Mouse (Mus musculus) myocyte (in vitro differentiated cells): ENCODE results near the gene Atad2b. TPM values are rescaled to one million over a fixed set of nuclear protein-coding genes. Genes with fewer than 3 reads are reported as not detected.
"Not testable (repeated sequence)": the region's sequence is repeated elsewhere in the genome, so short reads cannot be mapped to it uniquely, and the experiment has no call there.

Source experiments
- H3K27me3 ChIP-seq: one replicate; pipeline ENCODE4 v1.6.1; 2011; ENCODE audit not compliant: control insufficient read depth, insufficient read depth, insufficient read length
- H3K36me3 ChIP-seq: one replicate; pipeline ENCODE4 v1.6.1; 2011; ENCODE audit not compliant: control insufficient read depth, insufficient read depth
- H3K4me2 ChIP-seq: one replicate; pipeline ENCODE4 v1.6.1; 2011; ENCODE audit warnings: low read depth, control low read depth
- H3K4me3 ChIP-seq: one replicate; pipeline ENCODE4 v1.5.1; 2011; ENCODE audit warnings: mild to moderate bottlenecking, control low read depth, moderate library complexity
- H3K79me2 ChIP-seq: one replicate; pipeline ENCODE4 v1.6.1; 2011; ENCODE audit not compliant: control insufficient read depth, insufficient read depth
- H3ac ChIP-seq: one replicate; pipeline ENCODE4 v1.6.1; 2011; ENCODE audit not compliant: control insufficient read depth, insufficient read length
- CEBPB ChIP-seq: IDR thresholded peaks from 2 replicates; pipeline ENCODE4 v1.6.1; 2011; ENCODE audit warnings: mild to moderate bottlenecking, moderate library complexity; ENCODE audit not compliant: poor library complexity, insufficient read depth, severe bottlenecking
- E2F4 ChIP-seq: IDR thresholded peaks from one replicate; pipeline ENCODE4 v1.6.1; 2011; ENCODE audit warnings: mild to moderate bottlenecking, control low read depth, moderate library complexity; ENCODE audit not compliant: insufficient read depth
- MAX ChIP-seq: IDR thresholded peaks from one replicate; pipeline ENCODE4 v1.6.1; 2011; ENCODE audit warnings: low read depth, mild to moderate bottlenecking, control low read depth
- MYOD1 ChIP-seq, 3 experiments: IDR thresholded peaks; one replicate each; pipeline ENCODE4 v1.6.1; 2011; ENCODE audit warnings: control low read depth in 2 of 3, low read depth in 2 of 3, mild to moderate bottlenecking in 2 of 3, moderate library complexity in 1 of 3; ENCODE audit not compliant: insufficient read length in 2 of 3, control insufficient read depth in 1 of 3
- MYOG ChIP-seq, 3 experiments: IDR thresholded peaks; one replicate each; pipeline ENCODE4 v1.6.1; 2011; ENCODE audit warnings: control low read depth in 2 of 3, low read depth in 2 of 3, mild to moderate bottlenecking in 2 of 3; ENCODE audit not compliant: insufficient read length in 2 of 3, control insufficient read depth in 1 of 3, insufficient read depth in 1 of 3
- POLR2A ChIP-seq: IDR thresholded peaks from one replicate; pipeline ENCODE4 v1.6.1; 2011; ENCODE audit warnings: low read depth, mild to moderate bottlenecking, control low read depth, moderate library complexity; ENCODE audit not compliant: insufficient read length
- POLR2AphosphoS2 ChIP-seq: IDR thresholded peaks from one replicate; pipeline ENCODE4 v1.6.1; 2011; ENCODE audit warnings: low read depth, control low read depth; ENCODE audit not compliant: insufficient read length
- REST ChIP-seq: IDR thresholded peaks from one replicate; pipeline ENCODE4 v1.6.1; 2011; ENCODE audit warnings: mild to moderate bottlenecking, control low read depth, moderate library complexity; ENCODE audit not compliant: insufficient read depth, insufficient read length
- SRF ChIP-seq: IDR thresholded peaks from one replicate; pipeline ENCODE4 v1.6.1; 2011; ENCODE audit warnings: low read depth; ENCODE audit not compliant: control insufficient read depth, insufficient read length
- TCF12 ChIP-seq: IDR thresholded peaks from one replicate; pipeline ENCODE4 v1.6.1; 2011; ENCODE audit warnings: mild to moderate bottlenecking, control low read depth; ENCODE audit not compliant: poor library complexity, insufficient read depth, severe bottlenecking
- TCF3 ChIP-seq: IDR thresholded peaks from one replicate; pipeline ENCODE4 v1.6.1; 2011; ENCODE audit warnings: low read depth, control low read depth; ENCODE audit not compliant: insufficient read length
- USF1 ChIP-seq: IDR thresholded peaks from one replicate; pipeline ENCODE4 v1.6.1; 2011; ENCODE audit warnings: low read depth, mild to moderate bottlenecking, control low read depth, moderate library complexity
- polyA plus RNA-seq: library from polyadenylated mRNA; unstranded; fragments of >200 nt; fragmentation: generic; extraction: Trizol; gene quantifications from one replicate; pipeline ENCODE4 v1.2.1, GENCODE M21; 2012; ENCODE audit warnings: missing spikeins

Atad2b gene
- polyA plus RNA-seq, 1 experiment: 3.7 TPM

DNA sequence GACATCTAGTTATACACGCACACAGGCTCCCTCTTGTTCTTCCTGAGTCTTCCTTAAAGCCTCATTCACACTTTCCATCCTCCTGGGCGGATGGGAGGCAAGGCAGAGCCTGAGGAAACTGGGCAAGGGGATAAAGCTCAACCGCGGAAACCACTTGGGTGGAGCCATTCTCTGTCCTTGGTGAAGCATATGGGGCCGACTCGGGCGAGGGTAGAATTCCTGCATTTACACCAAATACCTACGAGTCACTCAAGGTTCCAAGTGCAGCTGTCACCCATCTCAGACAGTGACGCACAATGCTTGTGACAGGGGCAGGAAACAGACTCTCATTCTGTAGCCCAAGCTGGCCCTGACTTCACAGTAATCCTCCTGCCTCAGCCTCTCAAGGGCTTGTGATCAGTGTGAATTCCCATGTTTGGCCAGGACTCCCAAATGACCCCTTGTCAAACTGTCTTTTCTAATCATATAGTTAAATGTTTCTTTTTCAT is 38.8 kb upstream of the Atad2b start:
- TF ChIP-seq MAX (no peak), MYOG (IDR thresholded peaks at IDR 0.05; ENCODE audit: control insufficient read depth in 1 of 3, insufficient read depth in 1 of 3, insufficient read length in 2 of 3, low read depth in 2 of 3) (peak in 1 of 3 experiments; percentile 35), MYOD1 (IDR thresholded peaks at IDR 0.05; ENCODE audit: control insufficient read depth in 1 of 3, insufficient read length in 2 of 3, low read depth in 2 of 3) (peak in 2 of 3 experiments; percentile 39 to 69), TCF12 (no peak)
- H3K4me3 ChIP-seq: no peak overlapping the region
- H3ac ChIP-seq: no peak overlapping the region
- no peaks in the 10 kb centered on the region for H3K36me3 ChIP-seq
- no peaks in the 10 kb centered on the region for H3K27me3 ChIP-seq
- no peak overlapping the region for H3K4me2 ChIP-seq
- H3K79me2 ChIP-seq: no peaks in the 10 kb centered on the region

DNA sequence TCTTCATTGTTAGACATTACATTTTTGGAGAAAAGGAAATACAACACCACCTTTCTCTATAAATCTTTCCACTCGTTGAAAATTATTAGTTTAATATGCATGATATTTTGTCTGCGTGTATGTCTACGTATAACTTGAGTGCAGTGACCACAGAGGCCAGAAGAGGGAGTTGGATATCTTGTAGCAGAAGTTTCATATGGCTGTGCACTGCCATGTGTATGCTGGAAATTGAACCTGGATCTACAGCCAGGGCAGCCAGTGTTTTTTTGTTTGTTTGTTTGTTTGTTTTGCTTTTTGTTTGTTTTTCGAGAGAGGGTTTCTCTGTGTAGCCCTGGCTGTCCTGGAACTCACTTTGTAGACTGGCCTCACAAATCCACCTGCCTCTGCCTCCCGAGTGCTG is 38.1 kb upstream of the Atad2b start:
- Histone ChIP-seq H3K79me2 (no peaks in the 10 kb centered on the region), H3ac (no peak overlapping the region), H3K4me2 (no peak overlapping the region), H3K36me3 (no peaks in the 10 kb centered on the region), H3K4me3 (no peak overlapping the region), H3K27me3 (no peaks in the 10 kb centered on the region)
- no peak for TF ChIP-seq CEBPB
- no peak for TF ChIP-seq USF1
- TF ChIP-seq MAX: no peak

DNA sequence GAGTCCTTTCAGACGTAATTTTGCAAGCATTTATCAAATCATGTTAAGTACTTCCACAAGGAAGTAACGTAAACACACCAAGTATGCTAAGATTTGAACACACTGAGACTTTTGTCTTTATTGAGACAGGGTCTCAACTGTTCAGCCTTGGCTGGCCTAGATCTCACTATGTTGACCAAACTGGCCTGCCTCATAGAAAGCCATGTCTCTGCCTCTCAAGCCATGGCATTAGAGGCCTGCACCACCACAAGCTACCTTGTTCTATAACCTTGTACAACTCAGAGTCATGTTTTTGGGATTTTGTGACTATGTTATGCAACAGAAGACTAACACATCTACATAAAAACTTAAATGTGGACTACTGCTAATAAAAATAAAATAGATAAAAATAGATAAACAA is 35.1 kb upstream of the Atad2b start:
- TF ChIP-seq USF1: no peak
- TF ChIP-seq TCF3: no peak
- TF ChIP-seq MYOG (IDR thresholded peaks at IDR 0.05; ENCODE audit: control insufficient read depth in 1 of 3, insufficient read depth in 1 of 3, insufficient read length in 2 of 3, low read depth in 2 of 3): no peak
- TF ChIP-seq MAX: no peak
- no peak for TF ChIP-seq SRF
- no peak for TF ChIP-seq MYOD1 (IDR thresholded peaks at IDR 0.05; ENCODE audit: control insufficient read depth in 1 of 3, insufficient read length in 2 of 3, low read depth in 2 of 3)
- TF ChIP-seq CEBPB: no peak
- no peak for TF ChIP-seq TCF12
- TF ChIP-seq E2F4: no peak
- no peak for TF ChIP-seq POLR2A
- Histone ChIP-seq H3K4me3 (no peak overlapping the region), H3ac (no peak overlapping the region), H3K4me2 (no peak overlapping the region), H3K79me2 (no peaks in the 10 kb centered on the region), H3K27me3 (no peaks in the 10 kb centered on the region), H3K36me3 (peaks cover 3% of the 10 kb centered on the region)

DNA sequence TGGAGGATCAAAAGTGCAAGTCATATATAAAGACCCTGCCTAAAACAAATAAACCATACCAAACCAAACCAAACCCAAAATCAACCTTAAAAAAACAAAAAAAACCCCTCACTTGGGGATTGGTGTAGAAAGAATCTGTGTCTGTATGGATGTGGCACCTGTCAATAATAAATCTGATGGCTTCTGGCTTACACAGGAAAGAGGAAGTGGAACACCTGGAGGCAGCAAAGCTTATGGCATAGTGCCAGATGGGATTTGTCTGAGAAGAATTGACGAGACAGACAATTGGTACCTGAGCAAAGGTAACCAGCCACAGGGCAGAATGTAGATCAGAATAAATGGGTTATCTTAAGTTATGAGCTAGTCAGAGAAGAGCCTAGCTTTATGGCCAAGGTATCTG is 32.1 kb upstream of the Atad2b start:
- H3K4me2 ChIP-seq: no peak overlapping the region
- no peak for TF ChIP-seq REST
- no peaks in the 10 kb centered on the region for H3K79me2 ChIP-seq
- peaks cover 3% of the 10 kb centered on the region for H3K36me3 ChIP-seq
- no peak overlapping the region for H3ac ChIP-seq
- no peak overlapping the region for H3K4me3 ChIP-seq
- H3K27me3 ChIP-seq: no peaks in the 10 kb centered on the region

DNA sequence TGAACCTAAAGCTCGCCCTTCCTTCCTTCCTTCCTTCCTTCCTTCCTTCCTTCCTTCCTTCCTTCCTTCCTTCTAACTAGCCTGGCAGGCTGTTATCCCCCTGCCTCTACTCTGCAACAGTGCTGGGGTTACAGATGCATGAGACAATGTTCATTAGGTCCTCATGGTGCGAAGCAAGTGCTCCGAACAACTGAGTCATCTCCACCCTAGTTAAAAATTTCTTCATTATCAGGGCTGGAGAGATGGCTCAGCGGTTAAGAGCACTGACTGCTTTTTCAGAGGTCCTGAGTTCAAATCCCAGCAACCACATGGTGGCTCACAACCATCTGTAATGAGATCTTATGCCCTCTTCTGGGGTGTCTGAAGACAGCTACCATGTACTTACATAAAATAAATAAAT is 30.6 kb upstream of the Atad2b start:
- H3K4me2 ChIP-seq, H3K27me3 ChIP-seq, H3K4me3 ChIP-seq, H3K79me2 ChIP-seq, H3K36me3 ChIP-seq, H3ac ChIP-seq: not testable (repeated sequence)

DNA sequence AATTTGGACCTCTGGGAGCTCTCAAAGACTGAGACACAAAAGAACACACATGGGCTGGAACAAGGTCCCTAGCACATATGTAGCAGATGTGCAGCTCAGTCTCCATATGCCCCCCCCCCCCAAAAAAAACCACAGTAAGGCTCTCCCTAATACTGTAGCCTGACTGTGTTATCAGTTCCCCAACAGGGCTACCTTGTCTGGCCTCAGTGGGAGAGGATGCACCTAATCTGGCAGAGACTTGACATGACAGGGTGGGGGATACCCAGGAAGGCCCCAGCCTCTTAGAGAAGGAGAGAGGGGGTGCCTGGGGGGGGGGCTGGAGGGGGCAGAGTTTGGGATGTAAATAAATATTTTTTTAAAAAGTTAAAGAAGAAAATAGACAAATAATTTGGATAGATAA is 28.4 kb upstream of the Atad2b start:
- no peaks in the 10 kb centered on the region for H3K27me3 ChIP-seq
- H3K79me2 ChIP-seq: no peaks in the 10 kb centered on the region
- peaks cover 10% of the 10 kb centered on the region for H3K36me3 ChIP-seq
- TF ChIP-seq REST: no peak
- no peak for TF ChIP-seq CEBPB
- no peak for TF ChIP-seq MYOG (IDR thresholded peaks at IDR 0.05; ENCODE audit: control insufficient read depth in 1 of 3, insufficient read depth in 1 of 3, insufficient read length in 2 of 3, low read depth in 2 of 3)
- no peak for TF ChIP-seq POLR2AphosphoS2
- TF ChIP-seq SRF: no peak
- TF ChIP-seq TCF3: no peak
- TF ChIP-seq MAX: no peak
- TF ChIP-seq E2F4: no peak
- TF ChIP-seq POLR2A: no peak
- H3K4me2 ChIP-seq: no peak overlapping the region
- H3K4me3 ChIP-seq: no peak overlapping the region
- H3ac ChIP-seq: no peak overlapping the region
